Mouse (Mus musculus) stomach, postnatal 0 days (tissue): ENCODE measurements around the gene Nudt16l1.

Source experiments
- CTCF ChIP-seq: IDR thresholded peaks from 2 replicates; pipeline ENCODE4 v1.5.1; 2016; ENCODE audit warnings: antibody characterized with exemption, low read depth, mild to moderate bottlenecking, moderate library complexity
- EP300 ChIP-seq: optimal IDR thresholded peaks from 2 replicates; pipeline ENCODE3; 2016; ENCODE audit warnings: antibody characterized with exemption

DNA sequence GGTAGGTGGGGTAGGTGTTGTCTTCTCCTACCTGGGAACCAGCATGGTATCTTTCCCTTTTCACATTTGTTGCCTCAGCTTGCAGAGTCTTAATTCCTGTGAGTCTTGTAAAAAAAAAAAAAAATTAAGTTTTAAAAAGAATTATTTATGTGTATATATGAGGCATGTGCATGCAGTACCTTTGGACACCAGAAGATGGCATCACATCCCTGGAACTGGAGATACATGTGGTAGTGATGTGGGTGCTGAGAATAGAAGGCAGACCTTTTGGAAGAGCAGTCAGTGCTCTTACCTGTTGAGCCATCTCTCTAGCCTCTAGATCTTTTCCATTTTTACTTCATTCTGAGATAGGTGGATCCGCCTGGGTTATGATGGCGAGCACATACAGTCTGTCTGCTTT is 28.8 kb upstream of the Nudt16l1 start:
- TF ChIP-seq EP300, result no peak
- TF ChIP-seq CTCF, result peak; percentile 64
